Mouse (Mus musculus): Measurements from ENCODE around the gene Micall1. TPM values are rescaled to one million over a fixed set of nuclear protein-coding genes. Genes with fewer than 3 reads are reported as not detected.
A peak's percentile ranks its signal among the peaks of the same experiment; 100 is the strongest.

Micall1 gene
- polyA plus RNA-seq, 1 experiment from 2014 or later = 8.3 TPM

- Histone ChIP-seq H3K4me3 (replicated peaks) (no peak overlapping the region), H3K9me3 (no peaks in the 10 kb centered on the region), H3K4me1 (replicated peaks) (no peaks in the 10 kb centered on the region), H3K27me3 (replicated peaks) (no peaks in the 10 kb centered on the region), H3K4me2 (replicated peaks) (no peak overlapping the region), H3K27ac (no peak overlapping the region), H3K36me3 (peaks cover 11% of the 10 kb centered on the region; the same call in 1 of the 2 replicates), H3K9ac (no peak overlapping the region)
- no peak for ATAC-seq
- 74% methylated on average over 9 of the region's 9 CpGs for WGBS
Observed at GRCm38 (mm10) chr15:79135332-79135731, 26.6 kb downstream of the Micall1 start.

GRCm38 (mm10) chr15:79135783-79136575 lies 27.3 kb downstream of the Micall1 start:
- 67% methylated on average over 11 of the region's 11 CpGs for WGBS
- H3K4me1 ChIP-seq (replicated peaks) = no peaks in the 10 kb centered on the region
- ATAC-seq = no peak
- peaks cover 11% of the 10 kb centered on the region; the same call in 1 of the 2 replicates for H3K36me3 ChIP-seq
- H3K4me2 ChIP-seq (replicated peaks) = no peak overlapping the region
- no peaks in the 10 kb centered on the region for H3K9me3 ChIP-seq
- H3K4me3 ChIP-seq (replicated peaks) = no peak overlapping the region
- no peaks in the 10 kb centered on the region for H3K27me3 ChIP-seq (replicated peaks)
- H3K27ac ChIP-seq = no peak overlapping the region
- no peak overlapping the region for H3K9ac ChIP-seq

GRCm38 (mm10) chr15:79139640-79140039 lies 30.9 kb downstream of the Micall1 start:
- no peak for ATAC-seq
- H3K9ac ChIP-seq = no peak overlapping the region
- 60% methylated on average over 10 of the region's 10 CpGs for WGBS
- H3K36me3 ChIP-seq = no peaks in the 10 kb centered on the region
- H3K4me2 ChIP-seq (replicated peaks) = no peak overlapping the region
- peaks cover 8% of the 10 kb centered on the region; the same call in 1 of the 2 replicates for H3K4me1 ChIP-seq (replicated peaks)
- H3K27me3 ChIP-seq (replicated peaks) = no peaks in the 10 kb centered on the region
- H3K9me3 ChIP-seq = no peaks in the 10 kb centered on the region
- no peak overlapping the region for H3K4me3 ChIP-seq (replicated peaks)
- H3K27ac ChIP-seq = no peak overlapping the region

GRCm38 (mm10) chr15:79140866-79141565 lies 32.3 kb downstream of the Micall1 start, which contains the start of the genes Polr2f and 1700088E04Rik:
Gene Polr2f (plus strand): TSS chr15:79141009.
Gene 1700088E04Rik (minus strand): TSS chr15:79141253.
- peak within 1 kb of the TSS; percentile 48 for H3K27ac ChIP-seq

GRCm38 (mm10) chr15:79141566-79141917 lies 32.8 kb downstream of the Micall1 start:
- peak overlapping the region; percentile 90 for H3K4me3 ChIP-seq (replicated peaks)
- under 1% methylated on average over 7 of the region's 7 CpGs for WGBS
- H3K9me3 ChIP-seq = no peaks in the 10 kb centered on the region
- peaks cover 8% of the 10 kb centered on the region; the same call in 1 of the 2 replicates for H3K4me1 ChIP-seq (replicated peaks)
- H3K27ac ChIP-seq = peak overlapping the region; percentile 48
- H3K9ac ChIP-seq = peak overlapping the region; percentile 89
- H3K4me2 ChIP-seq (replicated peaks) = peak overlapping the region; percentile 85
- no peaks in the 10 kb centered on the region for H3K27me3 ChIP-seq (replicated peaks)
- H3K36me3 ChIP-seq = peaks cover 10% of the 10 kb centered on the region
- peak; percentile 45 for ATAC-seq

More at GRCm38 (mm10) chr15:79140866-79141565, 32.3 kb downstream of the Micall1 start, which contains the start of the genes Polr2f and 1700088E04Rik:
- Histone ChIP-seq H3K27me3 (replicated peaks) (no peaks in the 10 kb centered on the region), H3K9ac (peak within 1 kb of the TSS; percentile 89), H3K36me3 (peaks cover 5% of the 10 kb centered on the region), H3K4me3 (replicated peaks) (peak within 1 kb of the TSS; percentile 90), H3K4me1 (replicated peaks) (peaks cover 8% of the 10 kb centered on the region; the same call in 1 of the 2 replicates), H3K9me3 (no peaks in the 10 kb centered on the region), H3K4me2 (replicated peaks) (peak within 1 kb of the TSS; percentile 85)
- peak; percentile 95 for ATAC-seq
- under 1% methylated on average over 57 of the region's 57 CpGs for WGBS

GRCm38 (mm10) chr15:79143316-79143715 lies 34.6 kb downstream of the Micall1 start:
- no peak overlapping the region for H3K27ac ChIP-seq
- H3K36me3 ChIP-seq = peaks cover 22% of the 10 kb centered on the region
- no peaks in the 10 kb centered on the region for H3K27me3 ChIP-seq (replicated peaks)
- no peak overlapping the region for H3K4me3 ChIP-seq (replicated peaks)
- WGBS = 85% methylated on average over 12 of the region's 12 CpGs
- H3K4me2 ChIP-seq (replicated peaks) = no peak overlapping the region
- H3K9ac ChIP-seq = no peak overlapping the region
- ATAC-seq = no peak
- H3K9me3 ChIP-seq = no peaks in the 10 kb centered on the region
- H3K4me1 ChIP-seq (replicated peaks) = peaks cover 8% of the 10 kb centered on the region; the same call in 1 of the 2 replicates

- Histone ChIP-seq H3K36me3 (peaks cover 26% of the 10 kb centered on the region), H3K4me1 (replicated peaks) (peaks cover 8% of the 10 kb centered on the region; the same call in 1 of the 2 replicates), H3K27me3 (replicated peaks) (no peaks in the 10 kb centered on the region), H3K9me3 (no peaks in the 10 kb centered on the region), H3K4me2 (replicated peaks) (no peak overlapping the region), H3K27ac (no peak overlapping the region), H3K4me3 (replicated peaks) (no peak overlapping the region), H3K9ac (no peak overlapping the region)
- 44% methylated on average over 8 of the region's 8 CpGs for WGBS
- ATAC-seq = no peak
Observed at GRCm38 (mm10) chr15:79144021-79144420, 35.3 kb downstream of the Micall1 start.

GRCm38 (mm10) chr15:79145522-79145921 lies 36.8 kb downstream of the Micall1 start:
- WGBS = 84% methylated on average over 7 of the region's 7 CpGs
- Histone ChIP-seq H3K4me3 (replicated peaks) (no peak overlapping the region), H3K36me3 (peaks cover 36% of the 10 kb centered on the region), H3K9ac (no peak overlapping the region), H3K9me3 (no peaks in the 10 kb centered on the region), H3K4me2 (replicated peaks) (no peak overlapping the region), H3K4me1 (replicated peaks) (peaks cover 8% of the 10 kb centered on the region; the same call in 1 of the 2 replicates), H3K27ac (no peak overlapping the region), H3K27me3 (replicated peaks) (no peaks in the 10 kb centered on the region)
- ATAC-seq = no peak

- Histone ChIP-seq H3K9ac (no peak overlapping the region), H3K4me1 (replicated peaks) (0 out of 2 replicates have a peak, but pooled peaks cover under 1% of the 10 kb centered on the region), H3K27ac (no peak overlapping the region), H3K9me3 (no peaks in the 10 kb centered on the region), H3K4me2 (replicated peaks) (no peak overlapping the region), H3K27me3 (replicated peaks) (no peaks in the 10 kb centered on the region), H3K36me3 (peaks cover 41% of the 10 kb centered on the region), H3K4me3 (replicated peaks) (no peak overlapping the region)
- ATAC-seq = peak; percentile 56
- 47% methylated on average over 7 of the region's 7 CpGs for WGBS
Observed at GRCm38 (mm10) chr15:79148533-79148932, 39.8 kb downstream of the Micall1 start.

- no peaks in the 10 kb centered on the region; the same call in 1 of the 2 replicates for H3K27me3 ChIP-seq (replicated peaks)
- H3K36me3 ChIP-seq = peaks cover 30% of the 10 kb centered on the region
- WGBS = 83% methylated on average over 8 of the region's 8 CpGs
- H3K4me3 ChIP-seq (replicated peaks) = no peak overlapping the region
- ATAC-seq = no peak
- no peak overlapping the region for H3K9ac ChIP-seq
- H3K9me3 ChIP-seq = no peaks in the 10 kb centered on the region
- peak overlapping the region; percentile 58 for H3K27ac ChIP-seq
- no peaks in the 10 kb centered on the region for H3K4me1 ChIP-seq (replicated peaks)
- no peak overlapping the region for H3K4me2 ChIP-seq (replicated peaks)
Observed at GRCm38 (mm10) chr15:79151881-79152280, 43.2 kb downstream of the Micall1 start.

- WGBS = 60% methylated on average over 6 of the region's 6 CpGs
Observed at GRCm38 (mm10) chr15:79152709-79153108, 44.0 kb downstream of the Micall1 start.

GRCm38 (mm10) chr15:79155572-79155971 lies 46.9 kb downstream of the Micall1 start:
- H3K4me2 ChIP-seq (replicated peaks) = no peak overlapping the region
- H3K4me3 ChIP-seq (replicated peaks) = no peak overlapping the region
- no peak overlapping the region for H3K27ac ChIP-seq
- H3K9me3 ChIP-seq = no peaks in the 10 kb centered on the region
- no peaks in the 10 kb centered on the region for H3K4me1 ChIP-seq (replicated peaks)
- peaks cover 4% of the 10 kb centered on the region for H3K36me3 ChIP-seq
- peaks cover 19% of the 10 kb centered on the region for H3K27me3 ChIP-seq (replicated peaks)
- no peak for ATAC-seq
- WGBS = 39% methylated on average over 3 of the region's 3 CpGs
- H3K9ac ChIP-seq = 0 out of 2 replicates have a peak overlapping the region, but pooled peaks have one; percentile 17

More at GRCm38 (mm10) chr15:79152709-79153108, 44.0 kb downstream of the Micall1 start:
- no peak overlapping the region for H3K4me2 ChIP-seq (replicated peaks)
- peak overlapping the region; percentile 58; the same call in 1 of the 2 replicates for H3K27ac ChIP-seq
- H3K4me1 ChIP-seq (replicated peaks) = no peaks in the 10 kb centered on the region
- H3K9me3 ChIP-seq = no peaks in the 10 kb centered on the region
- H3K9ac ChIP-seq = no peak overlapping the region
- H3K27me3 ChIP-seq (replicated peaks) = peaks cover 3% of the 10 kb centered on the region; the same call in 1 of the 2 replicates
- no peak for ATAC-seq
- H3K4me3 ChIP-seq (replicated peaks) = no peak overlapping the region
- peaks cover 21% of the 10 kb centered on the region for H3K36me3 ChIP-seq
